8 mouse cellular contexts compared by ENCODE assay signal in genomic region chr1:34164616-34165295, GRCm38 (mm10).
A peak's percentile ranks its signal among the peaks of the same experiment; 100 is the strongest.
DNase-seq lines count a peak whose midpoint lies in the region; ATAC-seq lines count a peak whose summit lies in the region.

No protein-coding gene starts in this region.

- DNase-seq in ES-CJ7 (ENCODE audit: low read depth, low spot score), result peak; percentile 72
- peak; percentile 91 for DNase-seq in brain, adult 2 months (ENCODE audit: low read depth, low spot score)
- DNase-seq in hindbrain, embryonic 10.5 days (ENCODE audit: low spot score), result peak; percentile 75
- DNase-seq in layer of hippocampus, adult 18-20 months (ENCODE audit: low spot score in 2 of 2), result peak; percentile 54 to 93
- peak; percentile 93 for DNase-seq in lung, postnatal 14 days
- peak; percentile 77 for DNase-seq in right cerebral cortex, adult 18-20 months
- peak; percentile 76 to 84 for DNase-seq in urinary bladder, postnatal 36 days (ENCODE audit: low spot score in 2 of 2)

- peaks cover 7% of the 10 kb centered on the region for H3K4me1 ChIP-seq in forebrain, embryonic 13.5 days
- no peaks in the 10 kb centered on the region for H3K4me1 ChIP-seq in hindbrain, embryonic 10.5 days (replicated peaks)

- no peak overlapping the region for H3K9ac ChIP-seq in forebrain, embryonic 13.5 days

- 69% methylated on average over 14 of the region's 14 CpGs for WGBS in forebrain, embryonic 13.5 days
- WGBS in hindbrain, embryonic 10.5 days, result 71% methylated on average over 14 of the region's 14 CpGs

- peaks cover 48% of the 10 kb centered on the region for H3K36me3 ChIP-seq in forebrain, embryonic 13.5 days (ENCODE audit: poor library complexity, severe bottlenecking)
- H3K36me3 ChIP-seq in hindbrain, embryonic 10.5 days, result peaks cover 67% of the 10 kb centered on the region

- H3K27me3 ChIP-seq in forebrain, embryonic 13.5 days, result no peaks in the 10 kb centered on the region
- H3K27me3 ChIP-seq in hindbrain, embryonic 10.5 days (ENCODE audit: insufficient read depth, poor library complexity, severe bottlenecking), result no peaks in the 10 kb centered on the region

- no peaks in the 10 kb centered on the region for H3K9me3 ChIP-seq in forebrain, embryonic 13.5 days (replicated peaks)
- no peaks in the 10 kb centered on the region for H3K9me3 ChIP-seq in hindbrain, embryonic 10.5 days

- ATAC-seq in forebrain, embryonic 13.5 days, result peak; percentile 62

- no peak overlapping the region for H3K27ac ChIP-seq in forebrain, embryonic 13.5 days
- no peak overlapping the region for H3K27ac ChIP-seq in hindbrain, embryonic 10.5 days

- no peak overlapping the region for H3K4me2 ChIP-seq in forebrain, embryonic 13.5 days

- no peak overlapping the region for H3K4me3 ChIP-seq in forebrain, embryonic 13.5 days
- H3K4me3 ChIP-seq in hindbrain, embryonic 10.5 days, result no peak overlapping the region
